Mouse (Mus musculus) hindbrain, postnatal 0 days (tissue): ENCODE measurements at regions not wholly inside any gene's neighbourhood (a gene's known extent, or its start where the extent isn't known, plus 50 kb on each side); places are given as distances from the start of the nearest gene placed in this dataset.

Experiments used
- ATAC-seq: fragments of 200-750 bp; cut with Nextera tagmentation; 2 replicates; pipeline ENCODE4 v1.8.0; 2017; ENCODE audit warnings: mild to moderate bottlenecking, moderate TSS enrichment, moderate library complexity
- DNase-seq: peaks from one replicate; pipeline ENCODE4 v3.0.0-alpha.2; 2015; ENCODE audit warnings: low spot score
- H3K27ac ChIP-seq: fragments of 300-500 bp; sonication (generic); 2 replicates; pipeline ENCODE4 v1.5.1; 2014; ENCODE audit warnings: mild to moderate bottlenecking
- H3K27me3 ChIP-seq: fragments of 300-500 bp; sonication (generic); 2 replicates; pipeline ENCODE4 v1.6.1; 2014; ENCODE audit warnings: low read length, mixed read lengths; ENCODE audit not compliant: insufficient read depth
- H3K36me3 ChIP-seq: fragments of 300-500 bp; sonication (generic); 2 replicates; pipeline ENCODE4 v1.6.1; 2014; ENCODE audit warnings: low read length, mixed read lengths; ENCODE audit not compliant: insufficient read depth
- H3K4me1 ChIP-seq: fragments of 300-500 bp; sonication (generic); 2 replicates; pipeline ENCODE4 v1.6.1; 2014; ENCODE audit warnings: antibody characterized with exemption, low read length, mixed read lengths; ENCODE audit not compliant: insufficient read depth
- H3K4me2 ChIP-seq: fragments of 300-500 bp; sonication (generic); 2 replicates; pipeline ENCODE4 v1.6.1; 2014; ENCODE audit warnings: low read depth, mild to moderate bottlenecking, low read length, moderate library complexity, mixed read lengths
- H3K4me3 ChIP-seq: fragments of 300-500 bp; sonication (generic); 2 replicates; pipeline ENCODE4 v1.5.1; 2014; ENCODE audit warnings: low read length
- H3K9ac ChIP-seq: fragments of 300-500 bp; sonication (generic); replicated peaks from 2 replicates; pipeline ENCODE4 v1.6.1; 2014; ENCODE audit warnings: mild to moderate bottlenecking, low read length, moderate library complexity, mixed read lengths
- H3K9me3 ChIP-seq: fragments of 300-500 bp; sonication (generic); 2 replicates; pipeline ENCODE4 v1.6.1; 2016; ENCODE audit warnings: low read length, mixed read lengths
- CTCF ChIP-seq: IDR thresholded peaks from 2 replicates; pipeline ENCODE4 v1.5.1; 2016; ENCODE audit warnings: antibody characterized with exemption, control low read depth, low read depth
- WGBS: fragments of 180-500 bp; shearing (Covaris S2); extraction: QIAGEN DNeasy Blood & Tissue Kit; methylation state at CpG from one replicate; pipeline ENCODE4 v1.1.7; 2014; 5-methylcytosine and 5-hydroxymethylcytosine counted together

- Histone ChIP-seq H3K4me1 (no peaks in the 10 kb centered on the region), H3K9ac (no peak overlapping the region), H3K36me3 (no peaks in the 10 kb centered on the region), H3K27me3 (no peaks in the 10 kb centered on the region), H3K27ac (no peak overlapping the region), H3K4me2 (no peak overlapping the region), H3K4me3 (no peak overlapping the region), H3K9me3 (no peaks in the 10 kb centered on the region)
- no peak for DNase-seq
- WGBS, result 45% methylated on average over 5 of the region's 5 CpGs
- no peak for ATAC-seq
- no peak for TF ChIP-seq CTCF
Measured at GRCm38 (mm10) chr11:19073265-19073664, 54.5 kb upstream of the Meis1 start.

DNA sequence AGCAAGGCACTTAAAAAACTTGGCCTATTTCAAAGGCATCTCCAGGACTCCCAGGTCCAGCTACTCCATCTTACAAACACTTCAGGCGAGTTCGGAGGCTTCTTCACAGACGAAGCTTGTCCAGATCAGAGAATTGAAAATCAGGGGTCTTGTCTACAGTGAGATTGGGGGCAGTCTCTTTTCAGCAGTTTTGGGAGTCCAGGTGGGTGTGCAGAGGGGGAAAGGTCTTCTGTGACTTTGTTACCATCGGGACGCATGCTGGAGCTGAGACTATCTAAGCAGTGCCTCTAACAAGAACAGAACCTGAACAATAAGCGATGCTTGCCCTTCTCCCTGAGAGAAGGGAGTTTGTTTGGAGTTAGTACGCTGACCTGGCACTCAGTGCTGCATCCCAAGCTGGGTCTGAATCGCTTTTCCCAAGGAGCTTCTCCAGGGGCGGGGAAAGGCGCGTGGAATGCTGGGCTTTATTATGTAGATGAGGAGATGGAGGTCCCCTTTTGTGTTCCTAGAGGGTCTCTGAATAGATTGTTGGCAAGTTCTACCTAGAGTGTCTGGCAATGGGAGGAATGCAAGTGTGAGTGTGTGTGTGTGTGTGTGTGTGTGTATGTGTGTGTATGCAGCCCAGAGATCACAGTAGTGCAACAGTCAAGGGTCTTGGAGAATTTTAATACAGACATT, 55.2 kb upstream of the Meis1 start:
- Histone ChIP-seq H3K9me3 (no peaks in the 10 kb centered on the region), H3K27ac (no peak overlapping the region), H3K36me3 (no peaks in the 10 kb centered on the region), H3K4me3 (no peak overlapping the region), H3K4me2 (0 out of 2 replicates have a peak overlapping the region, but pooled peaks have one; percentile 8), H3K4me1 (no peaks in the 10 kb centered on the region), H3K9ac (no peak overlapping the region), H3K27me3 (no peaks in the 10 kb centered on the region)
- WGBS, result 23% methylated on average over 11 of the region's 11 CpGs
- DNase-seq, result peak; percentile 65
- ATAC-seq, result peak; percentile 86
- TF ChIP-seq CTCF, result no peak

GRCm38 (mm10) chr11:19091101-19091857, 72.5 kb upstream of the Meis1 start:
- H3K4me3 ChIP-seq, result no peak overlapping the region
- H3K36me3 ChIP-seq, result no peaks in the 10 kb centered on the region
- no peak overlapping the region for H3K27ac ChIP-seq
- TF ChIP-seq CTCF, result no peak
- DNase-seq, result peak; percentile 27
- no peaks in the 10 kb centered on the region for H3K9me3 ChIP-seq
- ATAC-seq, result no peak
- no peaks in the 10 kb centered on the region for H3K4me1 ChIP-seq
- 58% methylated on average over 15 of the region's 15 CpGs for WGBS
- no peaks in the 10 kb centered on the region for H3K27me3 ChIP-seq
- H3K4me2 ChIP-seq, result 0 out of 2 replicates have a peak overlapping the region, but pooled peaks have one; percentile 23
- H3K9ac ChIP-seq, result no peak overlapping the region

DNA sequence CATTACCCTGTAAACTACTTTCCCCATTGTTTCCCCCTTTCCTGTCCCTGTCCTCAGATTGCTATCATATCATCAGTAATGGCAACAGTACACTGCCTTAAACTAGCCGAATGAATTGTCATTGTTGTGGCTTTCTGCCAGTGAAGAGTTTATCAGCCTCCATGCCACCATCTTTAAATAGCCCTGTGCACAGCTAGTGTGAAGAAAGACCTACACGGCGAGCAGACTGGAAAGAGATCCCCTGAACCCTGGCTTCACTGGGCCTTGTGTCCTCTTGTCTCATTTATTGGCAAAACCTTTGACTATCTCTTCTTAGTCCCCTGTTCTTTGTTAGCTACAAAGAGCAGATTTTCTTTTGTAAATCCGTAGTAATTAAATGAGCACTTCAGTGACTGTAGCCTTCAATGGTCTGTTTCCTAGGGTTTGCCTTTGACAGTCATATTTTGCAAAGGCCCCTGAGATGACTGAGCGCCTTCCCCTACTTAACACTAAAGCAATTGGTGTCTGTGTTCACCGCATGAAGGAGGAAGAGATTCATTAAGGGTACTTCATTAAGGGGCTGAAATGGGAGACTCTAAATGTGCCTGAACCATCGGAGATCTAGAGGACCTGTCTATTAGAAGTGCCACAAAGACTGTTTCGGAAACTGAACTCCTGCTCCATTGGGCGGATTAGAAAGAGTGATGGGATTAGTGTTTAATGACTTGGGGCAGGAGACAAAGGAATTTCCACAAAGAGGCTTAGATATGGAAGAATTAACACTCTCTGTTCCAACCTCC, 74.4 kb upstream of the Meis1 start:
- Histone ChIP-seq H3K27ac (no peak overlapping the region), H3K27me3 (no peaks in the 10 kb centered on the region), H3K4me2 (no peak overlapping the region), H3K9ac (no peak overlapping the region), H3K36me3 (no peaks in the 10 kb centered on the region), H3K9me3 (no peaks in the 10 kb centered on the region), H3K4me1 (no peaks in the 10 kb centered on the region), H3K4me3 (no peak overlapping the region)
- DNase-seq (no peak), ATAC-seq (no peak)
- TF ChIP-seq CTCF, result no peak
- WGBS, result 54% methylated on average over 9 of the region's 9 CpGs

DNA sequence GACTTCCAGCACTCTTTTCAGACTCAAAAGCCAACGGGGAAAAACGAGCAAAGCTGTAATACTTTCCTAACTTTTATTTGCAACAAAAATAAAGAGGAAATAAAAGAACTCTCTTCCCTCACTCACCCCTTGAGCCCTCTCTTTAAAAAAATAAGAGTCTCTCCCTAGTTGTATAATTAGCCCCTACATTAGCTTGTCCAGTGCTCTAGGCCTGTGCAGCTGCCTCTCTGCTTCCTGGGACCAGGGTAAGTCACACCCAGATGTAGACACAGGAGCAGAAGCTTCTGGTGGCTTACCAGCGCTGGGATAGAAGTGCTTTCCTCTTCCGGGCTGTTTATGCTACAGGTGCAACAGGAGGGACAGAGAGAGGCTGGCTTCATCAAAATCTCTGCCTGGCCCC, 75.0 kb upstream of the Meis1 start:
- ATAC-seq (no peak), DNase-seq (no peak)
- WGBS, result 56% methylated on average over 4 of the region's 4 CpGs
- no peak for TF ChIP-seq CTCF
- Histone ChIP-seq H3K27me3 (no peaks in the 10 kb centered on the region), H3K36me3 (no peaks in the 10 kb centered on the region), H3K4me3 (no peak overlapping the region), H3K9ac (no peak overlapping the region), H3K4me1 (no peaks in the 10 kb centered on the region), H3K27ac (no peak overlapping the region), H3K9me3 (no peaks in the 10 kb centered on the region), H3K4me2 (no peak overlapping the region)

GRCm38 (mm10) chr11:19094183-19094582, 75.4 kb upstream of the Meis1 start:
- Histone ChIP-seq H3K36me3 (no peaks in the 10 kb centered on the region), H3K4me3 (no peak overlapping the region), H3K4me1 (no peaks in the 10 kb centered on the region), H3K4me2 (no peak overlapping the region), H3K9ac (no peak overlapping the region), H3K9me3 (no peaks in the 10 kb centered on the region), H3K27ac (no peak overlapping the region), H3K27me3 (no peaks in the 10 kb centered on the region)
- DNase-seq (no peak), ATAC-seq (no peak)
- TF ChIP-seq CTCF, result no peak
- 83% methylated on average over 14 of the region's 14 CpGs for WGBS
